Mouse (Mus musculus) limb, embryonic 13.5 days (tissue): ENCODE data around the gene Egr4. TPM values are rescaled to one million over a fixed set of nuclear protein-coding genes. Genes with fewer than 3 reads are reported as not detected.

Experiments used
- ATAC-seq: fragments of 200-750 bp; cut with Nextera tagmentation; 2 replicates; pipeline ENCODE4 v1.8.0; 2017; ENCODE audit warnings: low read depth, moderate number of reproducible peaks, moderate TSS enrichment; ENCODE audit not compliant: low FRiP score
- H3K27ac ChIP-seq: fragments of 300-500 bp; sonication (generic); 2 replicates; pipeline ENCODE4 v1.5.1; 2015; ENCODE audit warnings: inconsistent platforms, mild to moderate bottlenecking, moderate library complexity
- H3K27me3 ChIP-seq: fragments of 300-500 bp; sonication (generic); 2 replicates; pipeline ENCODE4 v1.6.1; 2015; ENCODE audit warnings: mild to moderate bottlenecking, inconsistent platforms
- H3K36me3 ChIP-seq: fragments of 300-500 bp; sonication (generic); 2 replicates; pipeline ENCODE4 v1.6.1; 2015; ENCODE audit warnings: inconsistent platforms, mild to moderate bottlenecking, moderate library complexity
- H3K4me1 ChIP-seq: fragments of 300-500 bp; sonication (generic); 2 replicates; pipeline ENCODE4 v1.6.1; 2015; ENCODE audit warnings: inconsistent platforms
- H3K4me2 ChIP-seq: fragments of 300-500 bp; sonication (generic); replicated peaks from 2 replicates; pipeline ENCODE4 v1.6.1; 2015; ENCODE audit warnings: inconsistent platforms, mild to moderate bottlenecking, moderate library complexity
- H3K4me3 ChIP-seq: fragments of 300-500 bp; sonication (generic); 2 replicates; pipeline ENCODE4 v1.5.1; 2015; ENCODE audit warnings: moderate library complexity, mild to moderate bottlenecking, inconsistent platforms
- H3K9ac ChIP-seq: fragments of 300-500 bp; sonication (generic); 2 replicates; pipeline ENCODE4 v1.6.1; 2015; ENCODE audit warnings: mild to moderate bottlenecking, inconsistent platforms
- H3K9me3 ChIP-seq: fragments of 300-500 bp; sonication (generic); 2 replicates; pipeline ENCODE4 v1.6.1; 2016; ENCODE audit warnings: inconsistent platforms
- polyA plus RNA-seq: library from polyadenylated mRNA; unstranded; fragments of >200 nt; fragmentation: Nextera tagmentation; extraction: Ambion mirVana; gene quantifications from 2 replicates; pipeline ENCODE4 v1.2.1, GENCODE M21; 2015

Gene Egr4
- polyA plus RNA-seq, 1 experiment from 2014 or later: not detected

DNA sequence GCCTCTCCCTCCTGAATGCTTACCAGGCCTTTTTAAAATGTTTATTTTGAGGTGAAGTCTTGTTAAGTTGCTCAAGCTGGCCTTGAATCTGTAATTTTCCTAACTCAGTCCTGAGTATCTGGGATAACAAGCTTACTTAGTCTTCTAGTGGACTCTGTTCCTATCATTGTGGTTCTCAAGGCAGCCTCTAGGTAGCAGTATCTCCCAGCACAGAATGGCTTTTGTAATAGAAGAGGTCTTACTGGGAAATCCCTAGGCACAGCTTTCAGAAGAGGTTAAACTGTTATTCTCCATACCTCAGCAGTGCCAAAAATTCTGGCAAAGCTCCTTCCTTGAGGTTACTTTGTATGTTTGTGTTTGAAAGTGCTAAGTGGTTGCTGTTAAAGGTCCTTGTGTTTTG is 48.0 kb downstream of the Egr4 start:
- no peak for ATAC-seq
- no peak overlapping the region for H3K4me2 ChIP-seq
- H3K4me3 ChIP-seq: no peak overlapping the region
- H3K9me3 ChIP-seq: no peaks in the 10 kb centered on the region
- H3K27ac ChIP-seq: no peak overlapping the region
- no peak overlapping the region for H3K9ac ChIP-seq
- no peaks in the 10 kb centered on the region for H3K4me1 ChIP-seq
- H3K27me3 ChIP-seq: no peaks in the 10 kb centered on the region
- peaks cover 92% of the 10 kb centered on the region for H3K36me3 ChIP-seq

Other genes with a start within 250 kb of the Egr4 start
- gene Sfxn5, start 180.2 kb downstream of the Egr4 start, polyA plus RNA-seq: 8.9 and 10.1 TPM in 2 replicates
- 16.7 and 17.2 TPM in 2 replicates for gene Rab11fip5, start 139.0 kb downstream of the Egr4 start, polyA plus RNA-seq
- not detected in 2 replicates for gene Noto, start 89.7 kb downstream of the Egr4 start, polyA plus RNA-seq
- gene Smyd5, start 81.6 kb downstream of the Egr4 start, polyA plus RNA-seq: 64.2 and 66.1 TPM in 2 replicates
- gene Cct7, start 62.1 kb downstream of the Egr4 start, polyA plus RNA-seq: 493 and 494 TPM in 2 replicates
- 29.8 and 33.5 TPM in 2 replicates for gene Pradc1, start 61.6 kb downstream of the Egr4 start, polyA plus RNA-seq
- gene Fbxo41, start 10.6 kb downstream of the Egr4 start, polyA plus RNA-seq: 0.47 and 0.54 TPM in 2 replicates
- gene Alms1, start 73.9 kb upstream of the Egr4 start, polyA plus RNA-seq: 6.2 and 6.6 TPM in 2 replicates
- gene Nat8f7, start 199.6 kb upstream of the Egr4 start, polyA plus RNA-seq: not detected in 2 replicates